Mouse (Mus musculus) left cerebral cortex, adult 18-20 months (tissue): ENCODE results near the gene Pitpnm1. TPM values are rescaled to one million over a fixed set of nuclear protein-coding genes. Genes with fewer than 3 reads are reported as not detected.
"Not testable (repeated sequence)": the region's sequence is repeated elsewhere in the genome, so short reads cannot be mapped to it uniquely, and the experiment has no call there.

Experiments used
- DNase-seq, 2 experiments: peaks; one replicate each; pipeline ENCODE4 v3.0.0; 2021 to 2022; ENCODE audit warnings: low spot score in 2 of 2, mixed read lengths in 1 of 2
- total RNA-seq, 2 experiments: library from RNA; stranded (reverse); gene quantifications; 2 replicates each; pipeline ENCODE4 v1.2.3; 2021

Gene Pitpnm1
- total RNA-seq, 2 experiments from 2014 or later = 210 to 214 TPM

- DNase-seq = not testable (repeated sequence)
Observed at GRCm38 (mm10) chr19:4068242-4068641, 31.6 kb upstream of the Pitpnm1 start.

- no peak for DNase-seq
Observed at GRCm38 (mm10) chr19:4068717-4069410, 30.9 kb upstream of the Pitpnm1 start.

DNA sequence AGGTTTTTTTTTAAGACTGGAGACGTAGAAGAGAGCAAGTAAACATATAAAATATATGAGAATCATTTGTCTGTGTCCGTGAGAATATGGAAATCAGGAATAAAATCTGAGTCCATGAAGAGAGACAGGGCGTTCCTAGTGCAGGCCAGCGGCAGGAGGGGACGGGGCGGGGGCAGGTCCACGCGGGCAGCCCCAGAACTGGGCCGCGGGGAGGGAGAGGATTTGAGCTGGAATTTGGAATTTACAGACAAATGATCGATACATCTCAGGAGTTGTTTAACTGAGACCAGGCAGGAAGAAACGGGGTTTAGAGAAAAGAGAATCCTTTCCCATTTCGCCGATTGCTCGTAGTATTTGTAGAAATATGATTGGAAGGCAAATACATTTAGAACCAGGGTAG, 29.5 kb upstream of the Pitpnm1 start:
- no peak for DNase-seq

- DNase-seq = no peak
Observed at GRCm38 (mm10) chr19:4070756-4071155, 29.0 kb upstream of the Pitpnm1 start.

DNA sequence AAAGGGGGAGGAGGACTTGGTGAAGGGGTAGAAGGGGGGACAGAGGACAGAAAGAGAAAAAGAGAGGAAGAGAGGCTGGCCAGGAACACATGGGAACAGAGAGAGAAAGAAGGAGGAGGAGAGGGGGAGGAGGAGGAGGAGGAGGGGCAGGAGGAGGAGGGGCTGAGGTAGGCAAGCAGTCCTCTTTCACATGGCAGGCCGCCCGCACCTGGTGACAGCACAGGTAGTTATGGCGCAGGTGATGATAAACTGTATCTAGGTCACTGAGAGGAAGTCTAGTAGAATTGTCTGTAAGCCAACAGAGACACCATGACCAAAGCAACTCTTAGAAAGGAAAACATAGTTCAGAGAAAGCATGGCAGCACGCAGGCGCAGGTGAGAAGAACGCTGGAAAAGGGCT, 28.4 kb upstream of the Pitpnm1 start:
- DNase-seq = no peak

- DNase-seq = no peak
Observed at GRCm38 (mm10) chr19:4072706-4073424, 26.9 kb upstream of the Pitpnm1 start.

DNA sequence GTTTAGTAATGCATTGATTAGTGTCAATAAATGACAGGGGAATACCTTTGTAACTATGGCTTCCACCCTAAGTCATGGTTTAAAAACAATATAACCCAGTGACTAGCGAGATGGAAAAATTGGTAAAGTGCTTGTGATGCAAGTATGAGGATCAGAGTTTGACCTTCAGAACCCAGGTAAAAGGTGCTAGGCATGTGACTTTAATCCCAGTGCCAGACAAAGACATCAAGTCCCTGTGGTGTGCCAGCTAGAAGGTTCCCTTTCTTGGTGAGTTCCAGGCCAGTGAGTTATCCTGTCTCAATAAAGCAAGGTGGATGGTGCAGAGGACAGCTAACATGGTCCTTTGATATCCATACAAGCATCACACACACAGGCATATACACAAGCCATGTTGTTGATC, 24.3 kb upstream of the Pitpnm1 start:
- no peak for DNase-seq

- DNase-seq = no peak
Observed at GRCm38 (mm10) chr19:4079594-4079993, 20.2 kb upstream of the Pitpnm1 start.

GRCm38 (mm10) chr19:4080511-4081009, 19.2 kb upstream of the Pitpnm1 start:
- DNase-seq = no peak

DNA sequence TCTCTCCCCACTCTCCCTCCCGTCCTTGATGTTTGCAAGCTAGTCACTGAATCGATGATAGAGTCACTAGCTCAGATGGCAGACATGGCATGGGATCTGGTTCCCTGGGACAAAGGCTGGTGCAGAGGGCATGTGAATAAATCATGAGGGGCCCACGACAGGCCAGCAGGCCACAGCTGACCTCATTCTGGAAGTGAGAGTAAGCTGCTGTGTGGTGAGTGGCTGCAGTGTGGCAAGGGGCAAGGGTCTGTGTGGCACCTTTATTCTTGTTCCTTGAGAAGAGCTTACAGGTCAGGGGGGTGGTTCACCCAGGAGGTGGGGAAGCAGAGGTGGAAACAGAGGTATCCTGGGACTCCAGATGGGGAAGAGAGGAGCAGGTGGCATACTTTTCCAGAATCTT, 18.4 kb upstream of the Pitpnm1 start, which contains the start of gene Cabp2:
TSS of gene Cabp2 (plus strand) at position 185 of the 400 bp plus-strand sequence.
- no peak for DNase-seq

GRCm38 (mm10) chr19:4082219-4082965, 17.4 kb upstream of the Pitpnm1 start:
- DNase-seq = no peak

DNA sequence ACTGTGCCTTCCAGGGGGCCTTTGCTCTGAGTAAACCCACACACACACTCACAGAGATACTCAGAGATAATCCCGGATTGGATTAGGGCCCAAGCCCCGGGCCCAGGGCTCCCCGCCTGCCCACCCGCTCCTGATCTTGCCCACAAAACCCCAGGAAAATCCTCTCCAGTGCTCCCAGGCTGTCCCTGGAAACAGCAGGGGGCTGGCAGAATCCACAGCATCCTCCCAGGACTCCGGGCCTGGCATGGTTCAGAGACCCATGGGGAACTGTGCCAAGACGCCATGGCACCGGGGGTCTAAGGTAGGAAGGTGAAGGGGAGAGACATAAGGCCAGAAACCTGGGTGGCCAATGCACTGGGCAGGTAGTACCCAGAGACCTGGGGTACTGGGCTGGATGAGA, 16.5 kb upstream of the Pitpnm1 start:
- DNase-seq = no peak

GRCm38 (mm10) chr19:4083826-4084225, 16.0 kb upstream of the Pitpnm1 start:
- no peak for DNase-seq

- no peak for DNase-seq
Observed at GRCm38 (mm10) chr19:4084984-4085383, 14.8 kb upstream of the Pitpnm1 start.

- DNase-seq = no peak
Observed at GRCm38 (mm10) chr19:4086156-4086555, 13.6 kb upstream of the Pitpnm1 start.

DNA sequence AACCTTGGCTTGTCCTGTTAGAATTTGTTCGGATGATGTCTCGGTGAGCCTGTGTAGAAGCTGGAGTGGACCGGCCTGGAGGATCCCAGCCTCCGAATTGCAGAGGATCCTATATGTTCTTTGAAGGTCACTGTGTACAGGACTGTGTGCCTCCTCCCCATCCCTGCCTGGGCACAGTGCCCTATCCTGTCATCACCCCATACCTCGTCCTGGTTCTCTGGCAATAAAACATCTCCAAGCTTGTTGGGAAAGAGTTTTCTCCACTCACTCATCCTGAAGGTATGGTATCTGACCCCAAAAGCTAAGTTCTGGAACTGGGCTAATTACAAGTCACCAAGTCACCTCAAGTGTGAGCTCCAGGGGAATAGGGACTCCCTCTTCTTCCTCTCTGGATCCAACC, 12.7 kb upstream of the Pitpnm1 start:
- DNase-seq = no peak

DNA sequence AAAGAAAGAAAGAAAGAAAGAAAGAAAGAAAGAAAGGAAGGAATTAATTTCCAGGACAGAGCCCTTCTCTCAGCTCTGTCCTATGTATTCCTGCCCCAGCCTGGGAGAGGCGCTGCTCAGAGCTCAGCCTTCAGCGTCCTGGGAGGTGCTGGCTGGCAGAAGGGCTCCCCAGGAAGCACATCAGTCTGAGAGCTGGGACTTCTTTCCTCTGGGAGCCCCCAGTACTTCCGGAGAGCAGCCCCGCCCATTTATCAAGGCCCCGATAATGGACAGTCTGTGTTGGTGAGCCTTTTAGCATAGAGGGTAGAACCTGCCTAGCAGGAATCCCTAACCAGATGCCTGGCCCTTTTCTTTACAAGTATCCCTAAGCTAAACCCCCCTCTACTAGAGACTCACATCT, 11.7 kb upstream of the Pitpnm1 start:
- no peak for DNase-seq

- DNase-seq = no peak
Observed at GRCm38 (mm10) chr19:4089128-4089527, 10.7 kb upstream of the Pitpnm1 start.

DNA sequence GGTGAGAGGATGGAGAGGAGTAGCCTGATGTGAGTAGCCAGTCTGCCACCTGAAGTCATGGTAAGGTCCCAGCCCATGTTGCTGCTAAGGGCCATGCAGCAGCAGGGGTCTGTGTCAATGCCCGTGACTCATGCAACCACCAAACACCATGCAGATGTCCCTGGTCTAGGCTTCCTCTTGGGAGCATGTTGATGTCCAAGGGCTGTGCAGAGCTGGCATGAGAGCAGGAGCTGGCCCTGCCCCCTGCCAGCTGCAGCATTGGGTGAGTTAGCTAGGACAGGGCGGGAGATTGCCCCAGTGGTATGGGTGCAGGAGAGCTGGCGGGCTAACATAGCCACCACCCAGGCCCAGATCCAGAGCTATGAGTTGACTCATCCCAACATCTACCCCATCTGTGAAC, 9.4 kb upstream of the Pitpnm1 start:
- no peak for DNase-seq

GRCm38 (mm10) chr19:4091383-4091782, 8.4 kb upstream of the Pitpnm1 start:
- DNase-seq = no peak

DNA sequence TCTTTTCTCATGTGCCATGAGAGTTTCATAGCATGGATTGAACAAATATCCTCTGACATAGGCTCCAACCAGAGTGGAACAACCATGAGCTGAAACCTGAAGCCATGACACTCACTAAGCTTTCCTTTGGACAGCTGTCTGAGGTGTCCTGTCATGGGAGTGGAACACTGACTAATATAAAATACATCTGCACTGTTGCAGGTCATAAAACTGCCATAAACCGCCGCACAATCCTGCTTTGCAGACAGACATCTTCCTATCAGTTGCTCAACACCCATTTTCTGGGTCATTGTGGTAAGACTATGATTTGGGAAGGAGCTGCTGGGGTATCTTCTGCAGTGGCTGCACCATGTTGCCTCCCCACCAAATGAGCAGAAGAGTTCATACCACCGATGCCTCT, 7.0 kb upstream of the Pitpnm1 start:
- DNase-seq = no peak

DNA sequence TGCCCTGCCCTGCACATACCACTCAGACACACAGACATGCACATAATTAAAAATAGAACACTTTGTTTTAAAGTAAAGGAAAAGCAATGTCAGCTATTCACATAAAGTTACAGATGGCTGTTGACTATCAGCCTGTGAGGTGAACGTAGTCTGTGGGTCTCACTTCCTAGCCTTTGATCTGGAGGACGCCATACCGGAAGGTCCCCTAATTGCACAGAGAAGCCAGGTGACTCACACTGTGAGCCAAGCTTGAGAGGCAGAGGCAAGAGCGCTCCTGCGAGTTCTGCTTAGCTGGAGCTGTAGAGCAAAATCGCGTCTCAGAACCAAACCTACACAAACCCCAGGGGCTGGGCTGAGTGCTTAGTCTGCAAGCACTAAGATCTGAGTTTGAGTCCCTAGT, 6.0 kb upstream of the Pitpnm1 start:
- DNase-seq = no peak
